Comparison of ENCODE assay signal across 14 mouse cellular contexts in genomic region chr2:142910808-142911388, GRCm38 (mm10).
"Had no signal": no experiment of that assay in that cellular context is flagged by ENCODE, and none has a peak within 500 bp of the region (broad histone marks: within the 10 kb centered on the region; RNA-seq: fewer than 3 reads in every experiment).

No protein-coding gene starts in this region.

- H3K4me1 ChIP-seq: liver, embryonic 13.5 days; midbrain, embryonic 15.5 days; neural tube, embryonic 13.5 days had no signal

- H3K27ac ChIP-seq: kidney, postnatal 0 days; left cerebral cortex, adult 2 months; liver, embryonic 13.5 days; macrophage; midbrain, embryonic 15.5 days; neural tube, embryonic 13.5 days had no signal

- H3K9ac ChIP-seq: liver, embryonic 13.5 days; lung, embryonic 14.5 days; midbrain, embryonic 15.5 days; neural tube, embryonic 13.5 days had no signal

- H3K27me3 ChIP-seq: liver, embryonic 13.5 days; midbrain, embryonic 15.5 days; neural tube, embryonic 13.5 days had no signal

- H3K9me3 ChIP-seq: liver, embryonic 13.5 days; midbrain, embryonic 15.5 days; neural tube, embryonic 13.5 days had no signal

- H3K36me3 ChIP-seq: liver, embryonic 13.5 days; midbrain, embryonic 15.5 days; neural tube, embryonic 13.5 days had no signal

- H3K4me3 ChIP-seq: left cerebral cortex, adult 2 months; liver, embryonic 13.5 days; midbrain, embryonic 15.5 days; myocyte; neural tube, embryonic 13.5 days had no signal

- DNase-seq: kidney, adult 2 months; kidney, postnatal 25 days; layer of hippocampus, postnatal 36 days; liver, embryonic 13.5 days; lung, embryonic 14.5 days; thymus, adult 18-20 months; thymus, postnatal 36 days had no signal

- ATAC-seq: lung, postnatal 0 days; midbrain, embryonic 15.5 days had no signal

- H3K4me2 ChIP-seq: liver, embryonic 13.5 days; lung, embryonic 14.5 days; midbrain, embryonic 15.5 days; neural tube, embryonic 13.5 days had no signal
